8 mouse cellular contexts compared by ENCODE assay signal in genomic region chr12:86771823-86772427, GRCm38 (mm10). TPM values are rescaled to one million over a fixed set of nuclear protein-coding genes. Genes with fewer than 3 reads are reported as not detected.
DNase-seq lines count a peak whose midpoint lies in the region; ATAC-seq and TF ChIP-seq lines count a peak whose summit lies in the region.

No protein-coding gene starts in this region.

- peak; percentile 64; the same call in 1 of the 2 replicates for ATAC-seq in embryonic facial prominence, embryonic 13.5 days (ENCODE audit: insufficient number of reproducible peaks, insufficient read depth, low FRiP score, low TSS enrichment, low read depth)
- ATAC-seq in kidney, embryonic 16.5 days (ENCODE audit: low FRiP score, low TSS enrichment), result peak; percentile 64

- H3K27me3 ChIP-seq in embryonic facial prominence, embryonic 13.5 days, result no peaks in the 10 kb centered on the region
- H3K27me3 ChIP-seq in kidney, embryonic 16.5 days (ENCODE audit: insufficient read depth, low read length), result no peaks in the 10 kb centered on the region
- no peaks in the 10 kb centered on the region for H3K27me3 ChIP-seq in myocyte (ENCODE audit: control insufficient read depth, insufficient read depth, insufficient read length)

- H3K79me2 ChIP-seq in myocyte (ENCODE audit: control insufficient read depth, insufficient read depth), result no peaks in the 10 kb centered on the region

- no peaks in the 10 kb centered on the region for H3K9me3 ChIP-seq in embryonic facial prominence, embryonic 13.5 days
- H3K9me3 ChIP-seq in kidney, embryonic 16.5 days (ENCODE audit: low read length), result no peaks in the 10 kb centered on the region

- no peak overlapping the region for H3ac ChIP-seq in myocyte (ENCODE audit: control insufficient read depth, insufficient read length)

- H3K36me3 ChIP-seq in embryonic facial prominence, embryonic 13.5 days, result no peaks in the 10 kb centered on the region
- H3K36me3 ChIP-seq in kidney, embryonic 16.5 days (ENCODE audit: insufficient read depth, low read length), result no peaks in the 10 kb centered on the region
- no peaks in the 10 kb centered on the region for H3K36me3 ChIP-seq in myocyte (ENCODE audit: control insufficient read depth, insufficient read depth)

- 0 out of 2 replicates have a peak overlapping the region, but pooled peaks have one; percentile 3 for H3K4me2 ChIP-seq in embryonic facial prominence, embryonic 13.5 days
- no peak overlapping the region for H3K4me2 ChIP-seq in kidney, embryonic 16.5 days (replicated peaks; ENCODE audit: low read depth, low read length)
- H3K4me2 ChIP-seq in myocyte (ENCODE audit: low read depth), result peak overlapping the region; percentile 39

- H3K27ac ChIP-seq in embryonic facial prominence, embryonic 13.5 days, result peak overlapping the region; percentile 1; the same call in 1 of the 2 replicates
- H3K27ac ChIP-seq in kidney, embryonic 16.5 days (ENCODE audit: low read length), result no peak overlapping the region

- peak; percentile 90 for DNase-seq in A20 (ENCODE audit: low read depth, low spot score)
- peak; percentile 73 to 92 for DNase-seq in adrenal gland, postnatal 4 days (ENCODE audit: low spot score in 2 of 2)
- peak; percentile 93 for DNase-seq in heart, adult 8-10 months (ENCODE audit: low spot score)
- peak; percentile 89 for DNase-seq in liver
- DNase-seq in spleen, postnatal 4 days (ENCODE audit: low spot score in 2 of 2), result peak; percentile 84 to 95

- H3K9ac ChIP-seq in embryonic facial prominence, embryonic 13.5 days, result no peak overlapping the region
- H3K9ac ChIP-seq in kidney, embryonic 16.5 days (replicated peaks; ENCODE audit: low read length), result no peak overlapping the region

- no peak for TF ChIP-seq POLR2A in myocyte (IDR thresholded peaks at IDR 0.05; ENCODE audit: insufficient read length, low read depth)

- no peak overlapping the region for H3K4me3 ChIP-seq in embryonic facial prominence, embryonic 13.5 days
- H3K4me3 ChIP-seq in kidney, embryonic 16.5 days (ENCODE audit: low read length), result no peak overlapping the region
- no peak overlapping the region for H3K4me3 ChIP-seq in myocyte

- H3K4me1 ChIP-seq in embryonic facial prominence, embryonic 13.5 days, result peaks cover 42% of the 10 kb centered on the region
- peaks cover 6% of the 10 kb centered on the region; the same call in 1 of the 2 replicates for H3K4me1 ChIP-seq in kidney, embryonic 16.5 days (ENCODE audit: insufficient read depth, low read length)

- WGBS in embryonic facial prominence, embryonic 13.5 days, result 11% methylated on average over 12 of the region's 12 CpGs
- 8% methylated on average over 12 of the region's 12 CpGs for WGBS in kidney, embryonic 16.5 days

TF ChIP-seq in myocyte, 11 proteins besides CTCF, POLR2A, EP300 and RAD21:
- TF ChIP-seq CEBPB (IDR thresholded peaks at IDR 0.05; ENCODE audit: insufficient read depth, poor library complexity, severe bottlenecking) (no peak), TCF12 (IDR thresholded peaks at IDR 0.05; ENCODE audit: insufficient read depth, poor library complexity, severe bottlenecking) (no peak), MYOD1 (IDR thresholded peaks at IDR 0.05; ENCODE audit: control insufficient read depth in 1 of 3, insufficient read length in 2 of 3, low read depth in 2 of 3) (no peak), MAX (IDR thresholded peaks at IDR 0.05; ENCODE audit: low read depth) (no peak), REST (IDR thresholded peaks at IDR 0.05; ENCODE audit: insufficient read depth, insufficient read length) (no peak), MYOG (IDR thresholded peaks at IDR 0.05; ENCODE audit: control insufficient read depth in 1 of 3, insufficient read depth in 1 of 3, insufficient read length in 2 of 3, low read depth in 2 of 3) (no peak), TCF3 (IDR thresholded peaks at IDR 0.05; ENCODE audit: insufficient read length, low read depth) (no peak), E2F4 (IDR thresholded peaks at IDR 0.05; ENCODE audit: insufficient read depth) (no peak), SRF (IDR thresholded peaks at IDR 0.05; ENCODE audit: control insufficient read depth, insufficient read length, low read depth) (no peak), POLR2AphosphoS2 (IDR thresholded peaks at IDR 0.05; ENCODE audit: insufficient read length, low read depth) (no peak)
TF ChIP-seq in myocyte: peak in this region for 0.

RNA-seq across cellular contexts. Expression of gene Lrrc74a, which starts 37.8 kb away (rescaled TPM):
- not detected for total RNA-seq in adrenal gland, postnatal 4 days (2021)
- polyA plus RNA-seq in embryonic facial prominence, embryonic 13.5 days (2015; fragmentation: Nextera tagmentation; extraction: Ambion mirVana), result not detected in 2 replicates
- total RNA-seq in heart, adult 8-10 months (2022), result not detected
- polyA plus RNA-seq in kidney, embryonic 16.5 days (2015; fragmentation: Nextera tagmentation; extraction: Ambion mirVana), result not detected in 2 replicates
- polyA plus RNA-seq in myocyte (2012; fragmentation: generic; extraction: Trizol), result not detected

RNA-seq across cellular contexts. Expression of gene Angel1, which starts 45.7 kb away (rescaled TPM):
- 1 to 10 TPM; 4.4 to 4.6 TPM for total RNA-seq in adrenal gland, postnatal 4 days (2021)
- 9.8 and 10.9 TPM in 2 replicates for polyA plus RNA-seq in embryonic facial prominence, embryonic 13.5 days (2015; fragmentation: Nextera tagmentation; extraction: Ambion mirVana)
- 1 to 10 TPM; 2.9 to 4.6 (median 3.8) TPM for total RNA-seq in heart, adult 8-10 months (2022)
- 11.7 and 11.9 TPM in 2 replicates for polyA plus RNA-seq in kidney, embryonic 16.5 days (2015; fragmentation: Nextera tagmentation; extraction: Ambion mirVana)
- 3.0 TPM for polyA plus RNA-seq in myocyte (2012; fragmentation: generic; extraction: Trizol)
